Mouse (Mus musculus) kidney, adult 9 months (tissue): ENCODE measurements around the gene Iqgap1.
A peak's percentile ranks its signal among the peaks of the same experiment; 100 is the strongest.

Experiments
- DNase-seq: peaks from one replicate; pipeline ENCODE4 v3.0.0; 2022

The Iqgap1 gene

GRCm38 (mm10) chr7:80704066-80704465 is 121.7 kb downstream of the Iqgap1 start:
- DNase-seq: no peak

GRCm38 (mm10) chr7:80702510-80702909 is 123.3 kb downstream of the Iqgap1 start:
- DNase-seq: no peak

GRCm38 (mm10) chr7:80699709-80700108 is 126.1 kb downstream of the Iqgap1 start:
- no peak for DNase-seq

GRCm38 (mm10) chr7:80698940-80699339 is 126.8 kb downstream of the Iqgap1 start:
- no peak for DNase-seq

- no peak for DNase-seq
Measured at GRCm38 (mm10) chr7:80697859-80698258, 127.9 kb downstream of the Iqgap1 start.

GRCm38 (mm10) chr7:80696903-80697302 is 128.9 kb downstream of the Iqgap1 start:
- no peak for DNase-seq

- no peak for DNase-seq
Measured at GRCm38 (mm10) chr7:80696334-80696733, 129.4 kb downstream of the Iqgap1 start.

- no peak for DNase-seq
Measured at GRCm38 (mm10) chr7:80692472-80692871, 133.3 kb downstream of the Iqgap1 start.

GRCm38 (mm10) chr7:80691131-80691530 is 134.6 kb downstream of the Iqgap1 start:
- DNase-seq: no peak

GRCm38 (mm10) chr7:80689221-80689591 is 136.6 kb downstream of the Iqgap1 start:
- DNase-seq: no peak

GRCm38 (mm10) chr7:80688556-80689220 is 137.1 kb downstream of the Iqgap1 start, which contains the start of gene Crtc3:
Gene Crtc3, minus strand, starts transcription at chr7:80688877.
- peak; percentile 62 for DNase-seq

- DNase-seq: peak; percentile 53
Measured at GRCm38 (mm10) chr7:80687721-80688555, 137.8 kb downstream of the Iqgap1 start.

GRCm38 (mm10) chr7:80685639-80686038 is 140.1 kb downstream of the Iqgap1 start:
- DNase-seq: no peak

GRCm38 (mm10) chr7:80682630-80683029 is 143.1 kb downstream of the Iqgap1 start:
- no peak for DNase-seq

GRCm38 (mm10) chr7:80680218-80680847 is 145.4 kb downstream of the Iqgap1 start:
- no peak for DNase-seq

GRCm38 (mm10) chr7:80672323-80672722 is 153.5 kb downstream of the Iqgap1 start:
- no peak for DNase-seq

GRCm38 (mm10) chr7:80670889-80671288 is 154.9 kb downstream of the Iqgap1 start:
- DNase-seq: no peak

- DNase-seq: peak; percentile 64
Measured at GRCm38 (mm10) chr7:80667190-80667589, 158.6 kb downstream of the Iqgap1 start.

GRCm38 (mm10) chr7:80666198-80666915 is 159.4 kb downstream of the Iqgap1 start:
- DNase-seq: peak; percentile 15
